Mouse (Mus musculus): ENCODE results near the gene Siglecf. TPM values are rescaled to one million over a fixed set of nuclear protein-coding genes. Genes with fewer than 3 reads are reported as not detected.

Siglecf gene
- total RNA-seq, 2 experiments from 2014 or later = 0.16 to 0.26 TPM

- intact Hi-C loops (cut with DNase I) = no loop called here
- DNase-seq = no peak
Measured at GRCm38 (mm10) chr7:43362021-43362420, 10.9 kb downstream of the Siglecf start.

GRCm38 (mm10) chr7:43378226-43378625 is 27.1 kb downstream of the Siglecf start:
- intact Hi-C loops (cut with DNase I) = loop anchor here (10.0 kb wide), 1 partner anchor 93 kb away; no protein-coding TSS in a partner anchor
- DNase-seq = peak; percentile 5

GRCm38 (mm10) chr7:43392349-43393121 is 41.4 kb downstream of the Siglecf start:
- intact Hi-C loops (cut with DNase I) = no loop called here
- no peak for DNase-seq

GRCm38 (mm10) chr7:43399501-43399900 is 48.4 kb downstream of the Siglecf start:
- intact Hi-C loops (cut with DNase I) = no loop called here
- no peak for DNase-seq

GRCm38 (mm10) chr7:43402718-43403117 is 51.6 kb downstream of the Siglecf start:
- intact Hi-C loops (cut with DNase I) = no loop called here
- DNase-seq = no peak

- DNase-seq = no peak
- intact Hi-C loops (cut with DNase I) = no loop called here
Measured at GRCm38 (mm10) chr7:43407573-43407972, 56.4 kb downstream of the Siglecf start.

GRCm38 (mm10) chr7:43408131-43408553 is 57.0 kb downstream of the Siglecf start, which contains the start of gene Siglecg:
Gene Siglecg, plus strand, starts transcription at chr7:43408204.
- no peak for DNase-seq
- intact Hi-C loops (cut with DNase I) = no loop called here

- intact Hi-C loops (cut with DNase I) = no loop called here
Measured at GRCm38 (mm10) chr7:43409084-43409483, 57.9 kb downstream of the Siglecf start.

More at GRCm38 (mm10) chr7:43409084-43409483, 57.9 kb downstream of the Siglecf start:
- no peak for DNase-seq

Other genes starting within 250 kb of the Siglecf start
- not detected for gene Zfp936, start 237.1 kb upstream of the Siglecf start, total RNA-seq (2021)
- 10 to 100 TPM; 26.3 to 27.8 TPM for gene Zfp715, start 38.0 kb upstream of the Siglecf start, total RNA-seq (2021)
- not detected for gene Siglecg, start 56.9 kb downstream of the Siglecf start, total RNA-seq (2021)
- gene Lim2, start 76.3 kb downstream of the Siglecf start, total RNA-seq (2021) = not detected
- not detected for gene Nkg7, start 85.7 kb downstream of the Siglecf start, total RNA-seq (2021)
- not detected for gene Cldnd2, start 89.4 kb downstream of the Siglecf start, total RNA-seq (2021)
- gene Etfb, start 92.7 kb downstream of the Siglecf start, total RNA-seq (2021) = 10 to 100 TPM; 44.7 to 47.5 TPM
- 1 to 10 TPM in 1 of 2 experiments, not detected in 1; 2.1 TPM for gene Gm45233, start 92.8 kb downstream of the Siglecf start, total RNA-seq (2021)
- 1 to 10 TPM; 5.4 to 7.5 TPM for gene Vsig10l, start 111.8 kb downstream of the Siglecf start, total RNA-seq (2021)
- 10 to 100 TPM; 57.1 to 59.1 TPM for gene Iglon5, start 138.7 kb downstream of the Siglecf start, total RNA-seq (2021)
- gene 4931406B18Rik, start 154.6 kb downstream of the Siglecf start, total RNA-seq (2021) = not detected
- 1 to 10 TPM; 2.3 to 2.5 TPM for gene Cd33, start 193.1 kb downstream of the Siglecf start, total RNA-seq (2021)
- gene Zfp658, start 210.9 kb downstream of the Siglecf start, total RNA-seq (2021) = 1 to 10 TPM; 7.5 to 9.7 TPM
- gene Zfp719, start 228.3 kb downstream of the Siglecf start, total RNA-seq (2021) = 10 to 100 TPM; 18.5 to 19.9 TPM